Comparison of ENCODE assay signal across 7 mouse cellular contexts in the genomic region with DNA sequence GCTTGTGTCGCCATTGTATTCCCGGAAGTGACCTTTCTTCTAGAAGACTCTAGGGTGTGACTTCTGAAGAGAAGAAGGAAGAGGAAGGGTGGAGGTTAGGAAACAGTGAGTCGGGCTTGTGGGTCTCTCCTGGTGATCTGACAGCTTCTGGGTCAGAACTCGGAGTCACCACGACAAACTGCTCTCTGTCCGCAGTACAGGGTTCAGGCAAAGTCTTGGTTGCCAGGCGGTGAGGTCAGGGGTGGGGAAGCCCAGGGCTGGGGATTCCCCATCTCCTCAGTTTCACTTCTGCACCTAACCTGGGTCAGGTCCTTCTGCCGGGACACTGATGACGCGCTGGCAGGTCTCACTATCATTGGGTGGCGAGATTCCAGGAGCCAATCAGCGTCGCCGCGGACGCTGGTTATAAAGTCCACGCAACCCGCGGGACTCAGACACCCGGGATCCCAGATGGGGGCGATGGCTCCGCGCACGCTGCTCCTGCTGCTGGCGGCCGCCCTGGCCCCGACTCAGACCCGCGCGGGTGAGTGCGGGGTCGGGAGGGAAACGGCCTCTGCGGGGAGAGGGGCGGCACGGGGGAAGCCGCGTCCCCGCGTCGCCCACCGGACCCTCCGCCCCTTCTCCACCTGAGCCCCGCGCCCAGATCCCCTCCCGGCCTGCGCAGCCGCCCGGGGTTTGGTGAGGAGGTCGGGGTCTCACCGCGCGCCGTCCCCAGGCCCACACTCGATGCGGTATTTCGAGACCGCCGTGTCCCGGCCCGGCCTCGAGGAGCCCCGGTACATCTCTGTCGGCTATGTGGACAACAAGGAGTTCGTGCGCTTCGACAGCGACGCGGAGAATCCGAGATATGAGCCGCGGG. TPM values are rescaled to one million over a fixed set of nuclear protein-coding genes. Genes with fewer than 3 reads are reported as not detected.
DNase-seq lines count a peak whose midpoint lies in the region; ATAC-seq lines count a peak whose summit lies in the region.

A gene (plus strand): TSS at position 67 of the 859 bp plus-strand sequence.

- H3K4me2 ChIP-seq in intestine, embryonic 15.5 days (replicated peaks): peak within 1 kb of the TSS; percentile 99

- 0 out of 2 replicates have a peak within 1 kb of the TSS, but pooled peaks have one; percentile 17 for H3K27ac ChIP-seq in intestine, embryonic 15.5 days
- peak within 1 kb of the TSS; percentile 80 for H3K27ac ChIP-seq in midbrain, embryonic 10.5 days (replicated peaks)

- H3K36me3 ChIP-seq in intestine, embryonic 15.5 days: no peaks in the 10 kb centered on the region
- no peaks in the 10 kb centered on the region for H3K36me3 ChIP-seq in midbrain, embryonic 10.5 days

- ATAC-seq in intestine, embryonic 15.5 days: peak; percentile 94

- H3K4me3 ChIP-seq in intestine, embryonic 15.5 days (replicated peaks): peak within 1 kb of the TSS; percentile 74
- H3K4me3 ChIP-seq in midbrain, embryonic 10.5 days: peak within 1 kb of the TSS; percentile 83

- 2% methylated on average over 72 of the region's 73 CpGs for WGBS in intestine, embryonic 15.5 days
- 1% methylated on average over 72 of the region's 73 CpGs for WGBS in midbrain, embryonic 10.5 days

- peaks cover 4% of the 10 kb centered on the region; the same call in 1 of the 2 replicates for H3K4me1 ChIP-seq in intestine, embryonic 15.5 days (replicated peaks)
- H3K4me1 ChIP-seq in midbrain, embryonic 10.5 days: peaks cover 22% of the 10 kb centered on the region

- peak; percentile 100 for DNase-seq in adrenal gland, adult 18-20 months (ENCODE audit: low spot score in 2 of 2)
- DNase-seq in embryo, embryonic 11 days: peak; percentile 92
- DNase-seq in gastrocnemius, postnatal 36 days: peak; percentile 97 to 99
- DNase-seq in left cerebral cortex, postnatal 25 days (ENCODE audit: low spot score in 2 of 2): peak; percentile 95 to 97
- peak; percentile 87 for DNase-seq in midbrain, embryonic 10.5 days (ENCODE audit: low spot score)
- DNase-seq in right cerebral cortex, postnatal 4 days: peak; percentile 98

- H3K27me3 ChIP-seq in intestine, embryonic 15.5 days (replicated peaks): peaks cover 9% of the 10 kb centered on the region
- peaks cover 57% of the 10 kb centered on the region for H3K27me3 ChIP-seq in midbrain, embryonic 10.5 days (ENCODE audit: low read depth, poor library complexity, severe bottlenecking)

- H3K9ac ChIP-seq in intestine, embryonic 15.5 days: peak within 1 kb of the TSS; percentile 69

- intact Hi-C loops in gastrocnemius, postnatal 36 days (cut with DNase I): loop anchor here (5.0 kb wide), 1 partner anchor 39 kb away; no protein-coding TSS in a partner anchor
- intact Hi-C loops in left cerebral cortex, postnatal 25 days (cut with DNase I): no loop called here

- no peaks in the 10 kb centered on the region for H3K9me3 ChIP-seq in intestine, embryonic 15.5 days
- H3K9me3 ChIP-seq in midbrain, embryonic 10.5 days (replicated peaks): no peaks in the 10 kb centered on the region

RNA-seq across cellular contexts. Expression of the gene that starts here (rescaled TPM):
- total RNA-seq in adrenal gland, adult 18-20 months (2021): 100 to 1,000 TPM; 219 to 653 TPM
- total RNA-seq in gastrocnemius, postnatal 36 days (2021): 10 to 100 TPM; 28.2 to 39.1 TPM
- polyA plus RNA-seq in intestine, embryonic 15.5 days (2015; fragmentation: Nextera tagmentation; extraction: Ambion mirVana): 148 and 190 TPM in 2 replicates
- total RNA-seq in left cerebral cortex, postnatal 25 days (2021): 10 to 100 TPM; 18.5 to 18.7 TPM
- polyA plus RNA-seq in midbrain, embryonic 10.5 days (2016; fragmentation: Nextera tagmentation; extraction: Ambion mirVana): 55.3 and 61.1 TPM in 2 replicates

Comparison
In these comparisons a context has a peak if more than half of its experiments do, and no peak if none do; other contexts are left out.
1. Peak in every context shown above with its lines: DNase-seq, ATAC-seq, H3K4me3 ChIP-seq and H3K27ac ChIP-seq.
2. RNA of the gene that starts here (total RNA-seq): 219 to 653 TPM in adrenal gland, adult 18-20 months; 28.2 to 39.1 TPM in gastrocnemius, postnatal 36 days and 18.5 to 18.7 TPM in left cerebral cortex, postnatal 25 days; every median in the first group is over 4 times any median in the second.